In the genomic region with DNA sequence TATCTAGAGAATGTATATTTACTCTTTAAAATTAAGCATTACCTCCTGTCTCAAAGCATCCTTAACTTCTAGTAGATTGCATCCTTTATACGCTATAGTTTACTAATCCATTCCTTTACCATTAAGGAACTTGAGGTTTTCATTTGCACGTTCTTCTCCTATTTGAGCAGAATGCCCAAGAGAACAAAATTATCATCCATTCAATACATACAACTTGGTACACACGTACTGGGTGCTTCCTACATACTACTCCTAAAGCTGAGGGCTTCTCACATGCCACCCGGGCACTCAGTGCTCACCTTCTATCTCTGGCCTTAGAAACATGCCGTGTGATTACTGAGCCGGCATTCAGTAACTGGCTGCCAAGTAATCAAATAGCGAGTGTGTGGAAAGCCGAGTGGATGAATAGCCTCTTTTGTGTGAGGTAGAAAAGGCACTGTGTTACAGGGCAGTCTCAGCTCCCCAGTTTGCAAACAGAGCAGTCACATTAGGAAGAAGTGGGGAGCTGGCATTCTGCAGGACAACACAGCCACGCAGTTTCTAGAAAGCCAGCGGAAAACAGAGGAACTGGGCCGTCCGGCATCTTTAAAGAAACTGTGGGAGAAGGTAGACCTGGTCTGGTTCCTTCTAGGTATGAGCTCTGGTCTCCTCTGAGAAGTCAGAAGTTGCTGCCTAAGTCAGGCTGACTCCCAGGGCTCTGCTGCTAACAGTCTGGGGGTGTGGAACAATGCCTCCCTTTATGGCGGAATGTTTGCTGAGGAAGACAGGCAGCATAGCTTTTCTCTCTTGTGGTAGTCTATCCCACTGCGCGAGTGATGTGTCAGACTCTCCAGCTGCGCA, we compare ENCODE assay signal across 8 mouse cellular contexts. TPM values are rescaled to one million over a fixed set of nuclear protein-coding genes. Genes with fewer than 3 reads are reported as not detected.
DNase-seq lines count a peak whose midpoint lies in the region; ATAC-seq lines count a peak whose summit lies in the region.

No protein-coding gene starts in this region.

- no peak for DNase-seq in heart, embryonic 10.5 days (ENCODE audit: low spot score)
- no peak for DNase-seq in heart, postnatal 4 days
- DNase-seq in embryo, embryonic 10 days (ENCODE audit: low spot score) = peak; percentile 43
- DNase-seq in hindbrain, embryonic 14.5 days (ENCODE audit: low spot score) = peak; percentile 44
- DNase-seq in midbrain, embryonic 14.5 days = peak; percentile 64
- DNase-seq in urinary bladder, postnatal 36 days (ENCODE audit: low spot score in 2 of 2) = no peak
- DNase-seq in cerebellum, postnatal 25 days = no peak

- 26% methylated on average over 16 of the region's 16 CpGs for WGBS in heart, embryonic 10.5 days
- 12% methylated on average over 15 of the region's 16 CpGs for WGBS in hindbrain, embryonic 14.5 days
- 12% methylated on average over 16 of the region's 16 CpGs for WGBS in midbrain, embryonic 14.5 days

- H3K4me2 ChIP-seq in hindbrain, embryonic 14.5 days (replicated peaks) = peak overlapping the region; percentile 44
- peak overlapping the region; percentile 47 for H3K4me2 ChIP-seq in midbrain, embryonic 14.5 days (ENCODE audit: low read length)

- H3K27me3 ChIP-seq in heart, embryonic 10.5 days (ENCODE audit: insufficient read depth, poor library complexity, severe bottlenecking) = peaks cover 15% of the 10 kb centered on the region; the same call in 1 of the 2 replicates
- H3K27me3 ChIP-seq in hindbrain, embryonic 14.5 days (ENCODE audit: control insufficient read depth, insufficient read depth, low read length) = no peaks in the 10 kb centered on the region
- H3K27me3 ChIP-seq in midbrain, embryonic 14.5 days (ENCODE audit: control insufficient read depth, insufficient read depth, low read length) = no peaks in the 10 kb centered on the region

- peak overlapping the region; percentile 20; the same call in 1 of the 2 replicates for H3K4me3 ChIP-seq in heart, embryonic 10.5 days
- peak overlapping the region; percentile 7 for H3K4me3 ChIP-seq in hindbrain, embryonic 14.5 days (replicated peaks; ENCODE audit: low read length)
- no peak overlapping the region for H3K4me3 ChIP-seq in midbrain, embryonic 14.5 days (replicated peaks; ENCODE audit: low read depth, low read length)

- no peaks in the 10 kb centered on the region for H3K36me3 ChIP-seq in heart, embryonic 10.5 days
- H3K36me3 ChIP-seq in hindbrain, embryonic 14.5 days (replicated peaks; ENCODE audit: control insufficient read depth, insufficient read depth) = no peaks in the 10 kb centered on the region
- H3K36me3 ChIP-seq in midbrain, embryonic 14.5 days (ENCODE audit: control insufficient read depth, insufficient read depth, low read length) = no peaks in the 10 kb centered on the region

- peak; percentile 87 for ATAC-seq in hindbrain, embryonic 14.5 days (ENCODE audit: low FRiP score)
- ATAC-seq in midbrain, embryonic 14.5 days (ENCODE audit: low FRiP score, low TSS enrichment) = peak; percentile 68; the same call in 1 of the 2 replicates
- ATAC-seq in megakaryocyte, adult 5-6 weeks (ENCODE audit: poor library complexity, severe bottlenecking) = no peak

- H3K27ac ChIP-seq in heart, embryonic 10.5 days = 0 out of 2 replicates have a peak overlapping the region, but pooled peaks have one; percentile 56
- peak overlapping the region; percentile 80 for H3K27ac ChIP-seq in hindbrain, embryonic 14.5 days
- peak overlapping the region; percentile 79 for H3K27ac ChIP-seq in midbrain, embryonic 14.5 days (replicated peaks; ENCODE audit: low read depth, low read length)

- 0 out of 2 replicates have a peak, but pooled peaks cover 3% of the 10 kb centered on the region for H3K4me1 ChIP-seq in heart, embryonic 10.5 days
- peaks cover 7% of the 10 kb centered on the region; the same call in 1 of the 2 replicates for H3K4me1 ChIP-seq in hindbrain, embryonic 14.5 days (replicated peaks; ENCODE audit: control insufficient read depth, insufficient read depth, low read length)
- peaks cover 8% of the 10 kb centered on the region; the same call in 1 of the 2 replicates for H3K4me1 ChIP-seq in midbrain, embryonic 14.5 days (ENCODE audit: control insufficient read depth, insufficient read depth, low read length)

- no peaks in the 10 kb centered on the region for H3K9me3 ChIP-seq in heart, embryonic 10.5 days
- H3K9me3 ChIP-seq in hindbrain, embryonic 14.5 days (ENCODE audit: control insufficient read depth, low read length) = no peaks in the 10 kb centered on the region
- no peaks in the 10 kb centered on the region for H3K9me3 ChIP-seq in midbrain, embryonic 14.5 days (ENCODE audit: control insufficient read depth, low read length)

- H3K9ac ChIP-seq in hindbrain, embryonic 14.5 days = peak overlapping the region; percentile 36; the same call in 1 of the 2 replicates
- peak overlapping the region; percentile 31; the same call in 1 of the 2 replicates for H3K9ac ChIP-seq in midbrain, embryonic 14.5 days (replicated peaks; ENCODE audit: low read length)

RNA-seq across cellular contexts. Expression of a gene that starts 16.9 kb away (rescaled TPM):
- 8.1 and 8.3 TPM in 2 replicates for polyA plus RNA-seq in heart, embryonic 10.5 days (2016; fragmentation: Nextera tagmentation; extraction: Ambion mirVana)
- total RNA-seq in heart, postnatal 4 days (2021) = 10 to 100 TPM in 1 of 2 experiments, 1 to 10 TPM in 1; 8.8 to 10.2 TPM
- 14.8 and 15.2 TPM in 2 replicates for polyA plus RNA-seq in hindbrain, embryonic 14.5 days (2014; fragmentation: Nextera tagmentation; extraction: Ambion mirVana)
- 9.9 and 12.9 TPM in 2 replicates for polyA plus RNA-seq in midbrain, embryonic 14.5 days (2014; fragmentation: Nextera tagmentation; extraction: Ambion mirVana)
- total RNA-seq in megakaryocyte, adult 5-6 weeks (2015) = 3.5 and 7.0 TPM in 2 replicates
- total RNA-seq in megakaryocyte, adult 5-6 weeks (2017) = 4.9 and 14.4 TPM in 2 replicates

RNA-seq across cellular contexts. Expression of a gene that starts 28.2 kb away (rescaled TPM):
- 220 and 246 TPM in 2 replicates for polyA plus RNA-seq in heart, embryonic 10.5 days (2016; fragmentation: Nextera tagmentation; extraction: Ambion mirVana)
- 10 to 100 TPM; 93.7 to 98.2 TPM for total RNA-seq in heart, postnatal 4 days (2021)
- polyA plus RNA-seq in hindbrain, embryonic 14.5 days (2014; fragmentation: Nextera tagmentation; extraction: Ambion mirVana) = 205 and 221 TPM in 2 replicates
- polyA plus RNA-seq in midbrain, embryonic 14.5 days (2014; fragmentation: Nextera tagmentation; extraction: Ambion mirVana) = 175 and 221 TPM in 2 replicates
- 38.2 and 39.9 TPM in 2 replicates for total RNA-seq in megakaryocyte, adult 5-6 weeks (2015)
- total RNA-seq in megakaryocyte, adult 5-6 weeks (2017) = 80.8 and 84.3 TPM in 2 replicates

RNA-seq across cellular contexts. Expression of a gene that starts 37.2 kb away (rescaled TPM):
- polyA plus RNA-seq in heart, embryonic 10.5 days (2016; fragmentation: Nextera tagmentation; extraction: Ambion mirVana) = 3.6 and 3.8 TPM in 2 replicates
- 10 to 100 TPM in 1 of 2 experiments, 1 to 10 TPM in 1; 9.3 to 10.3 TPM for total RNA-seq in heart, postnatal 4 days (2021)
- 2.7 and 3.3 TPM in 2 replicates for polyA plus RNA-seq in hindbrain, embryonic 14.5 days (2014; fragmentation: Nextera tagmentation; extraction: Ambion mirVana)
- polyA plus RNA-seq in midbrain, embryonic 14.5 days (2014; fragmentation: Nextera tagmentation; extraction: Ambion mirVana) = 1.3 and 2.2 TPM in 2 replicates
- total RNA-seq in megakaryocyte, adult 5-6 weeks (2015) = 10.8 and 11.1 TPM in 2 replicates
- total RNA-seq in megakaryocyte, adult 5-6 weeks (2017) = 12.2 and 18.5 TPM in 2 replicates

Comparison
In these comparisons a context has a peak if more than half of its experiments do, and no peak if none do; other contexts are left out.
1. DNase-seq: peak in embryo, embryonic 10 days (single experiment), hindbrain, embryonic 14.5 days (single experiment) and midbrain, embryonic 14.5 days (single experiment); none in heart, embryonic 10.5 days (single experiment), heart, postnatal 4 days (single experiment), urinary bladder, postnatal 36 days (0 of 2) and cerebellum, postnatal 25 days (0 of 2).
2. Peak in every context shown above with its lines, with median percentiles within 50 percentile points of each other: H3K27ac ChIP-seq.